Mouse (Mus musculus): ENCODE data around the gene Btaf1.
A peak's percentile ranks its signal among the peaks of the same experiment; 100 is the strongest.
"Not testable (repeated sequence)": the region's sequence is repeated elsewhere in the genome, so short reads cannot be mapped to it uniquely, and the experiment has no call there.

The Btaf1 gene

GRCm38 (mm10) chr19:36922936-36923335 is 2.9 kb upstream of the Btaf1 start:
- no peak for DNase-seq

GRCm38 (mm10) chr19:36926553-36927236 is 816 bp downstream of the Btaf1 start:
- no peak for DNase-seq

GRCm38 (mm10) chr19:36927800-36928361 is 2.0 kb downstream of the Btaf1 start:
- DNase-seq: no peak

GRCm38 (mm10) chr19:36929816-36930215 is 3.9 kb downstream of the Btaf1 start:
- DNase-seq: no peak

- no peak for DNase-seq
Measured at GRCm38 (mm10) chr19:36932097-36932496, 6.2 kb downstream of the Btaf1 start.

- DNase-seq: no peak
Measured at GRCm38 (mm10) chr19:36932613-36933012, 6.7 kb downstream of the Btaf1 start.

- no peak for DNase-seq
Measured at GRCm38 (mm10) chr19:36936285-36936684, 10.4 kb downstream of the Btaf1 start.

- no peak for DNase-seq
Measured at GRCm38 (mm10) chr19:36938008-36938407, 12.1 kb downstream of the Btaf1 start.

- no peak for DNase-seq
Measured at GRCm38 (mm10) chr19:36940064-36940463, 14.2 kb downstream of the Btaf1 start.

GRCm38 (mm10) chr19:36953637-36954206 is 27.8 kb downstream of the Btaf1 start:
- DNase-seq: no peak

- no peak for DNase-seq
Measured at GRCm38 (mm10) chr19:36958331-36958730, 32.5 kb downstream of the Btaf1 start.

GRCm38 (mm10) chr19:36961320-36961719 is 35.4 kb downstream of the Btaf1 start:
- DNase-seq: no peak

GRCm38 (mm10) chr19:36962544-36963260 is 36.8 kb downstream of the Btaf1 start:
- not testable (repeated sequence) for DNase-seq

- DNase-seq: no peak
Measured at GRCm38 (mm10) chr19:37004557-37004956, 78.7 kb downstream of the Btaf1 start.

GRCm38 (mm10) chr19:37009878-37010281 is 84.0 kb downstream of the Btaf1 start:
- no peak for DNase-seq

GRCm38 (mm10) chr19:37013461-37013860 is 87.6 kb downstream of the Btaf1 start:
- DNase-seq: peak; percentile 24

GRCm38 (mm10) chr19:37014173-37014939 is 88.5 kb downstream of the Btaf1 start:
- DNase-seq: no peak

GRCm38 (mm10) chr19:37016890-37017289 is 91.0 kb downstream of the Btaf1 start:
- DNase-seq: no peak

- peak; percentile 25 for DNase-seq
Measured at GRCm38 (mm10) chr19:37018411-37018810, 92.5 kb downstream of the Btaf1 start.

GRCm38 (mm10) chr19:37018931-37019330 is 93.1 kb downstream of the Btaf1 start:
- no peak for DNase-seq

GRCm38 (mm10) chr19:37020531-37020930 is 94.7 kb downstream of the Btaf1 start:
- no peak for DNase-seq

- no peak for DNase-seq
Measured at GRCm38 (mm10) chr19:37020951-37021350, 95.1 kb downstream of the Btaf1 start.

GRCm38 (mm10) chr19:37022146-37022545 is 96.3 kb downstream of the Btaf1 start:
- no peak for DNase-seq
